Mouse (Mus musculus) spleen, postnatal 36 days (tissue): ENCODE measurements around the gene Wdpcp.

Experiments used
- DNase-seq, 2 experiments: peaks; one replicate each; pipeline ENCODE4 v3.0.0; 2022; ENCODE audit warnings: low spot score in 2 of 2, mixed read lengths in 1 of 2

Wdpcp gene

DNA sequence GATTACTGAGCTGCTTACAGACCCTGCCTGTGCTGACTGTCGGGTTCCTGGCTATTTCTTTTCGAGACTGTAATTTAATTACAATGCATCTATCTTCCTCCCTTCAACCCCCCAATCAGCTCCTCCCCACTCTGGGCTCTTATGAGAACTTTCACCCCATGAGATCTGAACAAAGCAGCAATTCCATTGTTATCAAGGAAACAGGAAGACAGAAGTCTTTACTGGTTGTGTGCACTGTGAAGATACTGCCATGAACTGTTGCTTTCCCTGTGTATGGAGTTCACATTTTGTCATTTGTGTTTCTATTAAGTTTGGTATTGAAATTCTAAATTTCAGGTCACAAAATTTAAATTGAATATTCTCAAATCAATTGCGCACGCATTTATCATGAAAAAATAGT lies 177.5 kb downstream of the Wdpcp start:
- DNase-seq: no peak

DNA sequence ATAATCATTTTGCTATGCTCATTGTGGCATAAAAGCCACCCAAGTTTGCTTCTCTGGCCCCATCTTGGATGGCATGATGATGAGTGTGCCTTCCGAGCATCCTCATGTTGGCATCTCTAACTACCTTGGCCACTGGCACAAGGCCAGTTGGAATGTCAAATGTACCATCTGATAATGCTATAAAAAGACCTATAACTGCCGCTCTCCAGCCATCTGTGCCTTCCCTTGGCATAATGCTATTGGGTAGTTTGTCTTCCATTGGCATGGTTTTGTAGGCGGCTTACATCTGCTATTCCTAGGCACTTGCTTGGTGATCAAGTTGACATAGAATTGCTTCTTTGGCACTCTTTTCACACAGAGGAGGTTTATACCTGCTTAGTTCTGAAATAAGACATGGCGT lies 191.2 kb downstream of the Wdpcp start:
- DNase-seq: no peak

DNA sequence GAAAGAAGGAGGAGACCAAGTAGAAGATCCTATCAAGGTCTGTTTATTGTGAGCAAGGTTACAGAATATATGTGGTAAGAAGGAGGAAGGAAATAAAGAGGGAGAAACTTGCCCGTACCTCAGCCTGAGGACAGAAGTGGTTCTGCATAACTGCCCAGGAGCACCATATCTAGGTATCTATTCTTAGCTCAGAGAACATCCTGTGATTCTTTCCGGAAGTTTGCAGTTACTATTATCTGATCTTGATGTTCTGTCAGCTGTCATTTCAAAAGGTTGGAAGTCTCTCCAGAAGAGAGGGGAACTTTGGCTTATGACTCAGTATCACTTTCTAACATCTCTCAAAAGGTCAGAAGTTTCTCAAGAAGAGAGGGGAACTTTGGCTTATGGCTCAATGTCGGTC lies 216.8 kb downstream of the Wdpcp start:
- DNase-seq: peak; percentile 14 to 16

DNA sequence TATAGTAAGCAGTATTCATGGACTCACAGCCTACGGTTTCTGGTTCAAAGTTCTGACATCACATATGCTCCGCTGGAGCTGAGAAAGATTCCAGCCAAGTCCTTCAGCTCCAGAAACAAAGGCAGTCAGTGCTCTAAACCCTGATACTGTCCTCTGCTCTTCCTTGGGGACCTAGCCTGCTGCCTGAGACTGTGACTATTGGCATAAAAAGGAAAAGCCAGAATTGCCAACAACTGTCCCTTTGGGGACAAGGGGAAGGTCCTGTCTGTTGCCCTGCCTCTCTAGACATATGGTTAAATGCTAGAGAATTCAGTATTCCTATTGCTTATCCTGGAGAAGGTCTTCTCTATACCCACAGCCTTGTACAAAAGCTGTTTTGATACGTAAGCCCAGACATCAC lies 252.9 kb downstream of the Wdpcp start:
- no peak for DNase-seq

DNA sequence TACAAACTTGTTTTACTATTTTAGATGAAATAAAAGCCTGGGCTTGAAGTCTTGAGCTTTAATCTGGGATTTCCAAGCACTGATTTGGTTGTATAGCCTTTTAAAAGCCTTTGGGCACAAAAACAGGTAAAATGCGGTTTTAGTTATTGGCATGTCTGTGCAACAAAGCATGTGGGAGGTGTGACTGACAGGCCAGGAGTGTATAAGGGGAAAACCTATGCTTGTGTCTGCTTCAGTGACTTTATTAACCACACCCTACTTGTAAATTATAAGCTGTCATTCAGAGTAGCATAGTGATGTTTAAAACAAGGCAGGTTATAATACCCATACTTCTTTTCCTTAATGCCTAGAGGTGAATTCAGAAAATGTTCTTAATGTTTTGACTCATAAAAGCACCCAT lies 254.5 kb downstream of the Wdpcp start:
- no peak for DNase-seq

DNA sequence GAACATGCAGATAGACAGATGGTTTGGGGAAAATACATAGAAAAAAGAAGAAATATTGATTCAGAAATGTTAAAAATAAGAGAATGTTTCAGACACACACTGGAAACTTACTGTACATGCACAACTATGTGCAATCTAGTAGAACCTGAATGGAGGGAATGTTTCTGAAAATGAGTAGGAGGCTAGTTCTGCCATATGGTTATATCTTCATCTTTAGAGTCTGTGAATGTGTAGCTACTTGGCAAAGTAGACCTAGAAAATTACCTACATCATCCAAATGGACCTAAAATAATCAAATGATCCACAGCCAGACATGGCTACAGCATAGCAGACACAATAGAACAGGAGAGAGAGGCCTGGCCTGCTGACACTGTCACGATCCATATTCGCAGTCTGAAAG lies 275.0 kb downstream of the Wdpcp start:
- no peak for DNase-seq

DNA sequence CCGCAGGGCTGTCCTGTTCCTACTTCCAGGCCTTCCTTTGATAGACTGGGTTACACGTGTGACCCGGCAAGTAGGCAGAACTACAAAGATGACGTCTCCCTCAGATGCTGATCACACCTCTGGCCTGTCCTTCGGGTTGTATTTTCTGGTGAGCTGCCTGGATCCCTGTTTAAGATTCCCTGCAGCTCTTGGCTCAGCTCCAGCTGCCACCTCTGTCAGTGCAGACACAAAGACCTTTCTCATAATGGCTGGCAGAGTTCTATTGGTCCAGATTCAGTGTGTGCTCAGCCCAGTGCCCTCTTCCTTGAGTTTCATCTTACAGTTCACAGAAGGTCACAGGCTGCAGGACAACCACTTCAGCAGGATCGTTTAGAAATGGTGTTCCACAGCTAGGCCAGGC lies 292.0 kb downstream of the Wdpcp start:
- no peak for DNase-seq

DNA sequence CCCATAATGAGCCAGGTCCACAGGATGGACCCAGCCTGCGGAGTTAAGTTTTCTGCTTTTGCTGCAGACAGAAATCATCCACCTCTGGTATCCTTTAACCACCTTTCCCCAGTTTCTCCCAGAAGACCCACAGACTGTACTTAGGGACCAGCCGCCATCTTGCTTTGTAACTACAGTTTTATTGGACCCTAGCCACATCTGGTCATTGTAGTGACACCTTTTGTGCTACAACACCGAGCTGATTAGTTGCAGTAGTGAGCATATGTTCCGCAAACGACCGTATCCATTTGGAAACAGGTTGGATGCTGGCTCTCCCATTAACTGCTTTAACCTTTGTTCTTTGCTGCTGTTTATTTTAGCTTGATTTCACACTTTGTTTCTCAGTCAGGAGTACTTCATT lies 292.5 kb downstream of the Wdpcp start:
- no peak for DNase-seq

DNA sequence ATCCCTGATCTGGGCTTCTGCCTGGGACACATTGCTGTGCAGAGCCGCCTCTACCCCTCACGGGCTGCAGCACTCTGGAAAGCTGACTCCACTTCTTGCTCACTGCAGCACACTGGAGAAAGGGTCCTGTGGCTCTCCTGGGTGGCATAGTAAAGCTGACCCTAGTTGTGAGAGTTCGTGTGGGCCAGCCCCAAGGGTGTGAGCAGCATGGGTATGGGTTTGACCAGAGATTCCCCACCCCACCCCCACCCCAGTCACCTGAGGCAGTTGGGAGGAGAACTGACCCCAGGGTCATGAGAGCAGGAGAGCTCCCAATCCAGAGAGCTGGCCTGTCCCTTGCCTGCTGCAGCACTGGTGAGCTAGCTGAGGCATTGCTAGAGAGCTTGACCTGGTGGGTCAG lies 296.6 kb downstream of the Wdpcp start:
- DNase-seq: no peak

DNA sequence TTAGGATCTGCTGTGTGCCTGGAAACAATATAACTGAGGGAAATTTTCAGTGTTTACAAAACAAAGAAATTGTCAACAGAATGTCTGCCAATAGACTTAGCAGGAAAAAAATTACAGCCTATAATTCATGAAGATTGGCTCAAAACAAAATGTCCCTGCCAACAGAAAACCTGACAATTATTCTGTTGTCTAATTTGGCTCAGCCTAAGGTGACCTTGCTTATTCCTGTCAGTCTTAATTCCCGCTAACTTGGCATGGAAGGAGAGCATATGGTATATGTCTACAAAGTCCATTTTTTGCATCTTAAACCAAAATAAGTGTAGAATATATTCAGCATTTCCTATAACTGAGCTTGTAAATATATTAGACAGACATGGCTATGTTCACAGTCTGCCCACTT lies 298.8 kb downstream of the Wdpcp start:
- no peak for DNase-seq

DNA sequence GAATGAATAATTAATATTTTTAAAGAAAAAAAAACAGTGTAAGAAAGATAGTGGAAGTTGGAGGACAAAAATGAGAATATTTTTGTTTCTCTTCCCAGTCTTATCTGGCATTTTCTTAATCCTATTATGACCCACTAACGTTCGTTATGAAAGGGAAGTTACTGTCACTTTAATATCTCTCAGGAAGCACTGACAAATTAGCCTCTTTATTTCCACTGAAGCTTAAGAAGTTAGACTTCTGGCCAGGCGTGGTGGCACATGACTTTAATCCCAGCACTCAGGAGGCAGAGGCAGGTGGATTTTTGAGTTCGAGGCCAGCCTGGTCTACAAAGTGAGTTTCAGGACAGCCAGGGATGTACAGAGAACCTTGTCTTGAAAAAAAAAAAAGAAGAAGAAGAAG lies 299.7 kb downstream of the Wdpcp start:
- no peak for DNase-seq

DNA sequence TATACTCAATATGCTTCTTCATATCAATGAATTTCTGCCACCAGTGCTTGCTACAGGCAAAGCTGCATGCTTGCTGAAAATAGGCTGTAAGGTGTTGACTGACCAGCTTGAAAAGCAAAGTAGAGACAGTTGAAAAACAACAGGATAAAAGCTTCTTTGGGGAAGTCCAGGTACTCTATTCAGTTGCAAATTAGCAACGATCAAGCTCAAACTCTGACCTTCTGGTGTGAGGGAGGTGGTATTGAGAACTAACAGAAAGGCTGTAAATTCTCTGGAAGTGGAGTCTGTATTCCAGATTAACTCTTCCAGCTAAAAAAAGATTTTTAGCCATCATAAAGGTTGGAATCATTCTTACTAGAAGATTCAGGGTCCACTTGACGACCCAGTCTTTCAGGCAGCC lies 303.0 kb downstream of the Wdpcp start:
- DNase-seq: no peak

DNA sequence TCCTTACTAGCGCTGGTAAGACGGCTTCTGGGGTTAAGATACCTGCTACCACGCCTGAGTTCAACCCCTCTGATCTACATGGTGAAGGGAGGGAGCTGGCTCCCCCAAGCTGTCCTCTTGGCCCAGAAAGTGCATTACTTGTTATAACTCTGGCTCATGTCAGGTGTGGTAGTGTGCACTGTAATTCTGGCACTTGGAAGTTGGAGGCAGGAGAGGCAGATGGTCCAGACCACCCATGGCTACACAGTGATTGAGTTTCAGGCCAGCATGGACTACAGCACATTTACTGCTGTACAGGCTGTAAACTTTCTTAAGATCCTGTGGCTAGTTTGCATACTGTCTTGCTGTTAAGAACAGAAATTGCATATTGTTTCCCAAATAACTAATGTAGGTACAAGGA lies 322.7 kb downstream of the Wdpcp start:
- no peak for DNase-seq

DNA sequence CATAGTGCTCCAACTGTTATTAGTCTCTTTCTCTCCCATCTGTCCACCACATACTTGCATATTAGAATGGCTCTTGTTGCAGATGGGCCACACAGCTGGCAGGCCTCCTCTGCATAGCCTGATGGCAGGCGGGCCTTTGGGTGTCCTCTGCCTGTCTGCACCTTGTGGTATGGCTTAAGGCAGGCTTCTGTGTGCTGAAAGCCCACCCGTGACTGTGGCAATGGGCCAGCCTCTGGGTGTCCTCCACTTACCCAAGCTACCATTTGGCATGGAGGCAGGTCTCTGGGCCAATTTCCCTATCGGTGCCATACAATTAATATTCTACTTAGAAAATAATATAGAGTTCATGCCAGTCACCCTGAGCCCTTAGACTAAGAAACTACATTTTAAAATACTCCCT lies 350.5 kb downstream of the Wdpcp start:
- DNase-seq: no peak
